Mouse (Mus musculus): ENCODE data around the gene Car11. TPM values are rescaled to one million over a fixed set of nuclear protein-coding genes. Genes with fewer than 3 reads are reported as not detected.
A peak's percentile ranks its signal among the peaks of the same experiment; 100 is the strongest.
"Not testable (repeated sequence)": the region's sequence is repeated elsewhere in the genome, so short reads cannot be mapped to it uniquely, and the experiment has no call there.

Gene Car11
- 5.1 and 6.0 TPM in 2 replicates for polyA plus RNA-seq (2015; fragmentation: Nextera tagmentation; extraction: Ambion mirVana)

DNA sequence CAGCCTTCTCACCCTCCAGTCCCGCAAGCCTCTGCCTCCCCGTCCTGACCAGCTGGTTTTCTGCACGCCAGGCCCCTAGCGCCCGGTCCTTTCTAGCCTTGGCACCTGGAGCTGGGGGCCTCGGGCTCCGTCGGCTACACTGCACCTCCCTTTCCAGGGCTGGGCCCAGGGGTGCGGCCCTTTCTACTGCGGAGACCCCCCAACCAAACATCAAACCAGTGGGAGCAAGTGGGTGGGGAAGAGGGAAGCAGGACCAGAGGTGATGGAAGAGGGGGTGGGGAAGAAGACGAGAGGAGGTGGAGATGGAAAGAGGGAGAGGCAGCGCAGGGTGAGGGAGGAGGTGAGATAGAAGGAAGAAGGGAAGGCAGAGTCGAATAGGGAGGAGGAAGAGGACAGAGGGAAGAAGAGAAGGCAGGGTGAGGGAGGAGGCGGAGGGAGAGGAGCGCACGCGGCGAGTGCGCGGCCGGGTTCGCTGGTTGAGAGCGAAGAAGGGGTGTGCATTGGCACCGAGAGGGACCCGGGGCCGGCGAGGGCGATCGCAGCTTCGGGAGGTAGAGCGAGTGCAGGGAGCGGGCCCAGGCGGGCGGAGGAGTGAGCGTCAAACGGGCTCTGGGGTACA lies at the start of gene Car11:
TSS of gene Car11 (plus strand) at position 321 of the 619 bp plus-strand sequence.
- peak within 1 kb of the TSS; percentile 57 for H3K9ac ChIP-seq
- H3K4me3 ChIP-seq: peak within 1 kb of the TSS; percentile 48
- H3K36me3 ChIP-seq: no peaks in the 10 kb centered on the region
- 3% methylated on average over 36 of the region's 36 CpGs for WGBS
- H3K9me3 ChIP-seq (replicated peaks): no peaks in the 10 kb centered on the region
- no peak within 1 kb of the TSS for H3K27ac ChIP-seq
- peaks cover 31% of the 10 kb centered on the region for H3K27me3 ChIP-seq
- H3K4me2 ChIP-seq: peak within 1 kb of the TSS; percentile 83
- ATAC-seq (replicated peaks; ENCODE audit: insufficient number of reproducible peaks, insufficient read depth, low FRiP score, low read depth): no peak
- H3K4me1 ChIP-seq (replicated peaks): peaks cover 33% of the 10 kb centered on the region

DNA sequence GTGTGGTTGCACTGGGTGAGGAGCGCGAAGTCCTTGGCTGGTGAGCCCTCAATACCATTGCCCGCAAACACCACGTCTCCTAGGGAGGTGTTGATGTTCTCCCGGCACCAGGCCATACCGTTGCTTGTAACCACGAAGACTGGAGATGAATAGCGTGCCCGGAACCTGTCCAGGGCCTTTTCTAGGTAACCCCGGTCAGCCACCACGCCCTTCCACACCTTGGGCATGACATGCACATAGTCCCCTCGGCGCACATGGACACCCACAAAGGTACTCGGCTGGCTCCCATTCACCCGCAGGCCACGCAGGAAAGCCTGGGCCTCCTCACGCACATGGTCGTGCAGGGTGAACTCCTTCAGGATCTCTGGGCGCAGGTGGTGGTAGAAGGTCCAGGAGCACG lies 49.2 kb upstream of the Car11 start:
- H3K4me3 ChIP-seq; H3K27me3 ChIP-seq; H3K9me3 ChIP-seq (replicated peaks); H3K9ac ChIP-seq; H3K4me2 ChIP-seq; ATAC-seq (replicated peaks; ENCODE audit: insufficient number of reproducible peaks, insufficient read depth, low FRiP score, low read depth); H3K36me3 ChIP-seq: not testable (repeated sequence)
- peaks cover 13% of the 10 kb centered on the region for H3K4me1 ChIP-seq (replicated peaks)
- 92% methylated on average over 20 of the region's 20 CpGs for WGBS
- peak overlapping the region; percentile 87 for H3K27ac ChIP-seq

DNA sequence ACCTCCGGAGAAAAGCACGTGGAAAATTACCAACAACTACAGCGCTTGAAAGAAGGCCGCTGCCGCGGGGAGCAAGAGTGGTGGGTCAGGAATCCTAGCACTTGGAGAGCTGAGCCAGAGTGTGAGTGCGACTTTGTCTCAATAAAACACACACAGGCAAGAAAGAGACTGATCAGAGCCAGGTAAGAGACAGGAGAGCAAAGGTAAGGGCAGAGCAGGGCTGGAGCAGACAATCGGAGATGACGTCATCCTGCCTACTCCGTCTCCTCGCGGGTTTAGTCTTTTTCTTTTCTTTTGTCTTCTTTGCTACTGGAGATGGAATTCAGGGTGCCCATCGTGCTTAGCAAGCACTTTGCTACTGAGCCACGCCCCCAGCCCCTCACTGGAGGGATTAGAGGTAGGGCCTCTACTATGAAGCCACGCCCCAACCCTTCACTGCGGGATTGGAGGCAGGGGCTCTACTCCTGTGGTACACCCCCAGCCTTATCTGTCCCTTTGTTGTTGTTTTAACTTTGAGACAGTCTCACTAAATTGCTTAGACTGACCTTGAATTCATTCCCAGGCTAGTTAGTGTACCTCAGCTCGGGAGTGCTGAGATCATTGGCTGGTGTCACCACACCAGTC lies 45.1 kb upstream of the Car11 start:
- H3K27ac ChIP-seq: no peak overlapping the region
- H3K4me3 ChIP-seq: peak overlapping the region; percentile 9; the same call in 1 of the 2 replicates
- no peaks in the 10 kb centered on the region for H3K27me3 ChIP-seq
- peaks cover 13% of the 10 kb centered on the region for H3K4me1 ChIP-seq (replicated peaks)
- peak overlapping the region; percentile 55 for H3K4me2 ChIP-seq
- peak overlapping the region; percentile 17; the same call in 1 of the 2 replicates for H3K9ac ChIP-seq
- no peaks in the 10 kb centered on the region for H3K36me3 ChIP-seq
- WGBS: 30% methylated on average over 17 of the region's 17 CpGs
- H3K9me3 ChIP-seq (replicated peaks): no peaks in the 10 kb centered on the region
- ATAC-seq (replicated peaks; ENCODE audit: insufficient number of reproducible peaks, insufficient read depth, low FRiP score, low read depth): no peak

DNA sequence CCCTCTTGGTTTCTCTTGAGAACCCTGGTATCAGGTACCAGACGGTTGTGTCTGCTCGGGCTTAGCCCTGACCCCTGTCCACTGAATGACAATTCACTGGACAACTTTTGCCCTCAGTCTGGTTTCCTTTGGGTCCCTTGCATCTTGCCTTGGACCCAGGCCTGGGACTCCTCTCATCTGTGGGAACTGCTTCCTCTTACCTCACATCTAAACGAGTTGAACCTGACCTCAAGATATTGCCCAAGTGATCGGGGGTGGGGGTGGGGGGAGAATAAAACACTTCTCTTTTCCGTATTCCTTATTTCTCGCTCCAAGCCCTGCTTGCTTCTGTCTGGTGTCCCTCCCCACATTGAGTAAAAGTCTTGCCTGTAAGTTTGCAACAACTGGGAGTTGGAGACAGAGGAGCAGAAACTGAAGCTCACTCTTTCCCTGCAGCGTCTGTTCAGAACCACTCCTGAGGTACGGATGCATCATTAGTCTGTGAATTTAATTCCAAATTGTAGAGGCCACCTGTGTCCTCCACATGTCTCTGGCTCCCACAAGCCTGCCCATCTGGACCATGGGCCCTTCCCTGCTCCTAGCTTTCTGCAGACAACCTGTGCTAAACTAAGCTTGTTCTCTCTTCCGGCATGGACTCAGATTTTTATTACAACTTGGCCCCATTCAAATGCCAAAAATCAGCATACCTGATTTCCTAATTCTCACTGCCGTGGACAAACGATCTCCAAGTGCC lies 38.7 kb upstream of the Car11 start:
- no peak overlapping the region for H3K27ac ChIP-seq
- H3K36me3 ChIP-seq: no peaks in the 10 kb centered on the region
- no peak overlapping the region for H3K9ac ChIP-seq
- H3K4me2 ChIP-seq: no peak overlapping the region
- H3K4me3 ChIP-seq: no peak overlapping the region
- H3K9me3 ChIP-seq (replicated peaks): no peaks in the 10 kb centered on the region
- WGBS: 75% methylated on average over 11 of the region's 11 CpGs
- H3K27me3 ChIP-seq: no peaks in the 10 kb centered on the region
- H3K4me1 ChIP-seq (replicated peaks): peaks cover 7% of the 10 kb centered on the region; the same call in 1 of the 2 replicates
- no peak for ATAC-seq (replicated peaks; ENCODE audit: insufficient number of reproducible peaks, insufficient read depth, low FRiP score, low read depth)

DNA sequence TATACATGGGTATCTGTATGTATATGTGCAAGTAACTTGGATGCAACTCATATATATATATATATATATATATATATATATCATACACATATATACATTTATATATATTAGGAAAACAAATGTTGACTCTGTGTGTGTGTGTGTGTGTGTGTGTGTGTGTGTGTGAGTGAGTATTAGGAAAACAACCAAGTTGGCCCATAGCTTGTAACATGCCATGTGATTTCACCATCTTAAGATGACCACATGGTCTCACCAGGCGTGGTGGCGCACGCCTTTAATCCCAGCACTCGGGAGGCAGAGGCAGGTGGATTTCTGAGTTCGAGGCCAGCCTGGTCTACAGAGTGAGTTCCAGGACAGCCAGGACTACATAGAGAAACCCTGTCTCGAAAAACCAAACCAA lies 37.9 kb upstream of the Car11 start:
- not testable (repeated sequence) for H3K4me3 ChIP-seq; H3K27me3 ChIP-seq; H3K36me3 ChIP-seq; H3K9me3 ChIP-seq (replicated peaks); H3K4me2 ChIP-seq; H3K27ac ChIP-seq; H3K4me1 ChIP-seq (replicated peaks); H3K9ac ChIP-seq; ATAC-seq (replicated peaks; ENCODE audit: insufficient number of reproducible peaks, insufficient read depth, low FRiP score, low read depth)
- 85% methylated on average over 6 of the region's 6 CpGs for WGBS

DNA sequence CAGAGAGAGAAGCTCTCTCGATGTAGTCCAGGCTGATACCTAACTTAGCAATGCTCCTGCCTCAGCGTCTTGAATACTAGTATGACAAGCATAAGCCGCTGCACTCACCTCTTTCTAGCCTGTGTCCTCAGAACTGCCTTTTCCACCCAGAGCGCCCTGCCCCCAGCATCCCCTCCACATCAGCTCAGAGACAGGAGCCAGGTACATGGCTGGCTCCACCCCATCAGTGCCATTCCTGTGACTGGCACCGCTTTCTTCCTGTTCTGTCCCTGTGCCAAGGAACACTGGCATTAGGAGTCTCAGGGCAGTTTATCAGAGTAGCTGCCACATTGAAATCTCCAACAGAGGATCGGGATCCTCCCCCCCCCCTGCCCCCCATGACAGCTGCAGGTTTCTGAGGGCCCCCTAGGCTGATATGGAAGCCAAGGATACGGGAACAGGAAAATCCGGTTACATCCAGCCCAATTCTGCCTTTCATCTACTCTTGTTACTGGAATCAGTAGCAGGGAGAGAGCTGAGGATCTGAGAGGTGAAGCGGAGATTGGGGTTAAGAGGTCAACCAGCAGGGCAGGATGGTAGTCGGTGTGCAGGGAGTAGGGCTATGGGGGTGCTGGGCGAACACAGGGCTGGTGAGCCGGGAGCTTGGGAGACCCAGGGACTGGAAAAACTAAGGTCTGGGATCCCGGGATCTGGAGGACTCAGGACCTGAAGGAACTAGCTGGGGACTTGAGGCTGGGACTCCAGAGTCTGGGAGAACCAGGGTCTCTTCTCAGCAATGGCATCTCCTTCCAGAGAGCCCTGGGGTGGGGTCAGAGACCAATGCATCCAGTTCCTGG lies 34.1 kb upstream of the Car11 start:
- Histone ChIP-seq H3K27ac (no peak overlapping the region), H3K4me1 (replicated peaks) (peaks cover 7% of the 10 kb centered on the region; the same call in 1 of the 2 replicates), H3K36me3 (no peaks in the 10 kb centered on the region), H3K27me3 (no peaks in the 10 kb centered on the region), H3K9ac (no peak overlapping the region), H3K4me2 (no peak overlapping the region), H3K9me3 (replicated peaks) (no peaks in the 10 kb centered on the region; the same call in 1 of the 2 replicates), H3K4me3 (no peak overlapping the region)
- no peak for ATAC-seq (replicated peaks; ENCODE audit: insufficient number of reproducible peaks, insufficient read depth, low FRiP score, low read depth)
- 52% methylated on average over 13 of the region's 13 CpGs for WGBS

DNA sequence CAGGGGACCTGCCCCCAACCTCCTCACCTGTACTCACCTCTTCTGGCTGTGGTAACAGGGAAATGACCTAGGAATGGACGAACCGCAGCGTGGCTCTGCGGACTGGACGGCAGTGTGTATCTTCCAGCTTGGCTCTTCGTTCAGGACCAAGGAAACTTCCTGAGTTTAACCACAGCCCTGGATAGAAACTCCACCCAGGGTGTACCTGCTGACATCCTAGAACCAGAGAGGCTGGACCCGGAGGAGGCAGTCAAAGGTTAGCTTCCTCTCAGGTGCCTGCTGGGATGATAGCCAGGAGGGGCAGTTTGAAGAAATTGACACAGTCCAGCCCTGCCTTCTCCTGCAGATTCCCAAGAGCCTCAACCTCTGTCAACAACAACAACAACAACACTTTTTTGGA lies 33.5 kb upstream of the Car11 start, which contains the start of gene Fut2:
TSS of gene Fut2 (minus strand) at position 234 of the 400 bp plus-strand sequence.
- Histone ChIP-seq H3K9ac (no peak within 1 kb of the TSS), H3K27ac (no peak within 1 kb of the TSS), H3K36me3 (no peaks in the 10 kb centered on the region), H3K4me1 (replicated peaks) (peaks cover 7% of the 10 kb centered on the region; the same call in 1 of the 2 replicates), H3K4me3 (no peak within 1 kb of the TSS), H3K9me3 (replicated peaks) (no peaks in the 10 kb centered on the region; the same call in 1 of the 2 replicates), H3K4me2 (no peak within 1 kb of the TSS), H3K27me3 (no peaks in the 10 kb centered on the region)
- 76% methylated on average over 7 of the region's 7 CpGs for WGBS
- no peak for ATAC-seq (replicated peaks; ENCODE audit: insufficient number of reproducible peaks, insufficient read depth, low FRiP score, low read depth)

DNA sequence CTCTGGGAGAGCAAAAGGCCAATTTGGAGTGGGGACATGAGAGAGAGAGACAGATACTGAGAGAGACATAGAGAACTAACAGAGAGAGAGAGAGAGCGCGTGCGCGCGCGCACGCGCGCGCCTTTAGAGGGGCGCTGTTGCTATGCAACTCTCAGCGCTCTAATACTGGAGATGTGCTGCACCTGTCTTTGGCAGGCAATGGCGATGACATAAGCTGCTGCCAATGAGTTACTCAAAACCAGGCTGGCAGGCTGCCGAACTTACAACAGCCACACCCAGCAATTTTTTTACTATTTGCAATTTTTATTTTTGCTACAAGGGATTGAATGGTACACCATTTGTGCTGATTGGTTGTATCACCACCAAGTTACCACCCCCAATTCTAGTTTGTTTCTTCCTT lies 31.9 kb upstream of the Car11 start:
- H3K27ac ChIP-seq: no peak overlapping the region
- no peak overlapping the region for H3K4me3 ChIP-seq
- peaks cover 7% of the 10 kb centered on the region; the same call in 1 of the 2 replicates for H3K4me1 ChIP-seq (replicated peaks)
- H3K4me2 ChIP-seq: no peak overlapping the region
- WGBS: 79% methylated on average over 14 of the region's 14 CpGs
- no peaks in the 10 kb centered on the region for H3K36me3 ChIP-seq
- ATAC-seq (replicated peaks; ENCODE audit: insufficient number of reproducible peaks, insufficient read depth, low FRiP score, low read depth): no peak
- no peaks in the 10 kb centered on the region for H3K27me3 ChIP-seq
- H3K9ac ChIP-seq: no peak overlapping the region
- H3K9me3 ChIP-seq (replicated peaks): no peaks in the 10 kb centered on the region; the same call in 1 of the 2 replicates

DNA sequence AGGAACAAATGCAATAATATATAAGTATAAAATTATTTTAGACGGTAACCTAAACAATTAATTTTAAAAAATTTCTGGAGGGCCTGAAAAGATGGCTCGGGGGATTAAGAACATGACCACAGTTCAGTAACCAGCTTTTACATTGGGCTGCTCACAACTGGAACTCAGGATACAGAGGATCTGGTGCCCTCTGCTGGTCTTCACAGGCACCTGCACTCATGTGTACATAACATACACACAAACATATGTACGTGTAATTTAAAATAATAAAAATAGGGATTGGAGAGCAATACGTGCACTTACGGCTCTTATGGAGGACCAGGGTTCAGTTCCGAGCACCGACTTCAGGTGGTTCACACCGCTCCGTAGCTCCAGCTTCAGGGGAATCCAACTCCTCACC lies 30.7 kb upstream of the Car11 start:
- no peak overlapping the region for H3K27ac ChIP-seq
- WGBS: 96% methylated on average over 9 of the region's 9 CpGs
- no peak overlapping the region for H3K4me3 ChIP-seq
- H3K4me2 ChIP-seq: no peak overlapping the region
- no peak overlapping the region for H3K9ac ChIP-seq
- H3K36me3 ChIP-seq: no peaks in the 10 kb centered on the region
- no peaks in the 10 kb centered on the region for H3K27me3 ChIP-seq
- ATAC-seq (replicated peaks; ENCODE audit: insufficient number of reproducible peaks, insufficient read depth, low FRiP score, low read depth): no peak
- H3K4me1 ChIP-seq (replicated peaks): peaks cover 7% of the 10 kb centered on the region; the same call in 1 of the 2 replicates
- H3K9me3 ChIP-seq (replicated peaks): no peaks in the 10 kb centered on the region; the same call in 1 of the 2 replicates

DNA sequence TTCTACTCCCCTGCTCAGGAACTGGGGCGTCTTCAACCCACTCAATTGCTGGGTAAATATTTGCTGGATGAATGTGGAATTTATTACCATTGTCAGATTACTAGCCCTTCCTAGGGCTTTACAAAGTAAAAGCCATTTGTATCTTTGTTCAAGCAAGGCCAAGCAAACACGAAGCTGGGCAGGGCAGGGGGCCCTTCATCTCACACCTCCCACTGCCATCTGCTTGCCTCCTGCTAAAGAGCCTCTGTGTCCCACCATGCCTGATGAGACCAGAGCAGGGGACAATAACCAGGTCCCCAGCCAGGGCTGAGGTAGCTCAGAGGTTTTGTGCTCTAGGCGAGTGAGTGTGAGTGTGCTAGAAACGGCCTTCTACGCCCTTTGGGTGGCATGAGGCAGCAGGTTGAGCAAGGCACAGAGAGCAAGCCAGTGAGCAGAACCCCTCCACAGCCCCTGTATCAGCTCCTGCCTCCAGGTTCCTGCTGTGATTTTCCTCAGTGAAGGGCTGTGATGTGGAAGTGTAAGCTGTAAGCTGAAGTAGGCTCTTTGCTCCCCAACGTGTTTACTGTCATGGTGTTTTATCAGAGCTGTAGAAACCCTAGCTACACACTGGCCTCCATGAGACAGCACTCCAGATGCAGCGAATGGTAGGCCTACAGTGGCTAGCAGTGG lies 21.9 kb upstream of the Car11 start:
- no peak overlapping the region for H3K9ac ChIP-seq
- no peak overlapping the region for H3K27ac ChIP-seq
- H3K27me3 ChIP-seq: no peaks in the 10 kb centered on the region
- H3K9me3 ChIP-seq (replicated peaks): no peaks in the 10 kb centered on the region
- no peaks in the 10 kb centered on the region for H3K36me3 ChIP-seq
- peaks cover 33% of the 10 kb centered on the region for H3K4me1 ChIP-seq (replicated peaks)
- WGBS: 74% methylated on average over 7 of the region's 7 CpGs
- ATAC-seq (replicated peaks; ENCODE audit: insufficient number of reproducible peaks, insufficient read depth, low FRiP score, low read depth): no peak
- H3K4me3 ChIP-seq: no peak overlapping the region
- H3K4me2 ChIP-seq: no peak overlapping the region

Measured in heart, embryonic 15.5 days (tissue).